Mouse (Mus musculus): ENCODE results near the gene Lrrc41. TPM values are rescaled to one million over a fixed set of nuclear protein-coding genes. Genes with fewer than 3 reads are reported as not detected.
A peak's percentile ranks its signal among the peaks of the same experiment; 100 is the strongest.

Gene Lrrc41
- polyA plus RNA-seq, 1 experiment from 2014 or later = 66.4 TPM

DNA sequence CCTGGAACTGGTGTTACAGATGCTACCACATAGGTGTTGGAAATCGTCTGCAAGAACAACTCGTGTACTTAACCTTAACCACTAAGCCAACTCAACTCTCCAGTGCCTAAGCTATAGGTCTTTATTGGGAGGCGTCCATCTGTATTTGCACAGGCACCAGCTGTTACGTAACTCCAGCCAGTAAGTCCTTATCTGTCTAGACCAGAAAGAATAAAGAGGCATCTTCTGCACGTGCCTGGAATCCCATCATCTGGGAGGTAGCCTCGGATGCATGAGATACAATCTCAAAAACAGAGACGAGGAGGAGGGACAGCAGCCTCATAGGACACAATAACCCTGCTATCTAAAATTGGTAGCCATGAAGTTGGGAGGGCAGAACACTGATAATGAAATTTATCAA is 25.9 kb downstream of the Lrrc41 start:
- H3K36me3 ChIP-seq = peaks cover 54% of the 10 kb centered on the region
- ATAC-seq (ENCODE audit: low FRiP score) = no peak
- no peak overlapping the region for H3K9ac ChIP-seq
- no peak overlapping the region for H3K4me2 ChIP-seq
- H3K27ac ChIP-seq = no peak overlapping the region
- WGBS = 86% methylated on average over 7 of the region's 7 CpGs
- H3K9me3 ChIP-seq = no peaks in the 10 kb centered on the region
- no peaks in the 10 kb centered on the region for H3K4me1 ChIP-seq (replicated peaks)
- H3K4me3 ChIP-seq = no peak overlapping the region
- H3K27me3 ChIP-seq = no peaks in the 10 kb centered on the region

DNA sequence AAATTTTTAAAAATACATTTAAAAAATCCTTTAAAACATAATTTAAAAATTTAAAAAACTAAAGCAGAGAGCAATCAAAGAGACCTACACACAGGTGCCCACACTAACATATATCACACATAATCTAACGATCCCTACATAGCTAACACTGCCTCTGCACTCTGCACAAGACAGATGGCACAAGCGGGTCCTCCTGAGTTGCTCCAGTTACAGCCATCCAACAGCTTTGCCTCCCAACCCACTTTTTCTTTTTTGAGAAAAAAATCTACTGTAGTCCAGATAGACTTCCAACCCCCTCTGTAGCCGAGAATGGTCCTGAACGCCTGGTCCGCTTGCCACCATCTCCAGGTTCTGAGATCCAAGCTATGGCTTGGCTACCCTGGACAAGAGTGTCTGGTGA is 30.2 kb downstream of the Lrrc41 start:
- no peak overlapping the region for H3K9ac ChIP-seq
- peaks cover 14% of the 10 kb centered on the region for H3K36me3 ChIP-seq
- no peaks in the 10 kb centered on the region for H3K9me3 ChIP-seq
- H3K4me1 ChIP-seq (replicated peaks) = no peaks in the 10 kb centered on the region
- no peaks in the 10 kb centered on the region for H3K27me3 ChIP-seq
- H3K4me3 ChIP-seq = no peak overlapping the region
- H3K27ac ChIP-seq = no peak overlapping the region
- WGBS = 94% methylated on average over 5 of the region's 5 CpGs
- ATAC-seq (ENCODE audit: low FRiP score) = no peak
- no peak overlapping the region for H3K4me2 ChIP-seq

DNA sequence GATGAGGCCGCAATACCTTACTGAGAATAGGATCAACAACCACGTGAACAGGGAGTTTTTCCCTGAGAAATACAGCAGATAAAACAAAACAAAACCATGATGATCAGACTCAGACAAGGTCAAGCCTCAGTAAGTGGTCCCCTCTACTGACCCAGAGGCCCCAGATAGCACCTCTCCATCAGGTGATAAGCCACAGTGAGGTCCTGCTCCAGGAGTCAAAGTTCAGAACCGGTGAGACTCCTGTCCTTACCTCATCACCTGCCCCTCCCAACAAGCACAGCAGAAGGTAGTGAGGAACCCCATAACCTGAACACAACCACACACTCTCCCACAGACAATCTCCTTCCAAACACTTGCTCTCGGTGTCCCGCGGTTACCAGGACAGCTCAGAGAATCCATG is 35.6 kb downstream of the Lrrc41 start:
- no peaks in the 10 kb centered on the region for H3K4me1 ChIP-seq (replicated peaks)

DNA sequence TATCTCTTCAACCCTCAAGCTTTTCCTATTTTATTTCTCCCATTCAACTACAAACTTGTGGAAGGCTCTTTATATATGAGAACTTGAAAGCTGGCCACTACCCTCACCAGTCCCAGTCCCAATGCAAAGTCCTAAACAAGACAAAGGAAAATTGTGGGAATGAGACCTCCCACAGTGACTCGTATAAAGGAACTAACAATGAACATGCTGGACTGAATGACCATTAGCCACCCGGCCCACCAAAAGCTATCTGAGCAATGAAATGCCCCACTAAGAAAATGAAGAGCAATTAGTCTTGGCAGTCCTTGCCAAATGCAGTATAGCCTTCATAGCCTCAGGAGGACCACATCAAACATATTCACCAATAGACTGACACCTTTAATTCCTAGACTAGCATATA is 36.4 kb downstream of the Lrrc41 start:
- no peak overlapping the region for H3K9ac ChIP-seq
- H3K9me3 ChIP-seq = no peaks in the 10 kb centered on the region
- no peaks in the 10 kb centered on the region for H3K4me1 ChIP-seq (replicated peaks)
- H3K27me3 ChIP-seq = no peaks in the 10 kb centered on the region
- no peak overlapping the region for H3K4me3 ChIP-seq
- ATAC-seq (ENCODE audit: low FRiP score) = no peak
- 60% methylated on average over 2 of the region's 2 CpGs for WGBS
- H3K36me3 ChIP-seq = peaks cover 8% of the 10 kb centered on the region; the same call in 1 of the 2 replicates
- H3K27ac ChIP-seq = no peak overlapping the region
- no peak overlapping the region for H3K4me2 ChIP-seq

More for the DNA sequence above, 35.6 kb downstream of the Lrrc41 start:
- no peaks in the 10 kb centered on the region for H3K27me3 ChIP-seq
- H3K4me3 ChIP-seq = no peak overlapping the region
- no peaks in the 10 kb centered on the region for H3K9me3 ChIP-seq
- H3K27ac ChIP-seq = no peak overlapping the region
- peaks cover 8% of the 10 kb centered on the region; the same call in 1 of the 2 replicates for H3K36me3 ChIP-seq
- WGBS = 94% methylated on average over 6 of the region's 6 CpGs
- no peak overlapping the region for H3K9ac ChIP-seq
- no peak overlapping the region for H3K4me2 ChIP-seq
- no peak for ATAC-seq (ENCODE audit: low FRiP score)

DNA sequence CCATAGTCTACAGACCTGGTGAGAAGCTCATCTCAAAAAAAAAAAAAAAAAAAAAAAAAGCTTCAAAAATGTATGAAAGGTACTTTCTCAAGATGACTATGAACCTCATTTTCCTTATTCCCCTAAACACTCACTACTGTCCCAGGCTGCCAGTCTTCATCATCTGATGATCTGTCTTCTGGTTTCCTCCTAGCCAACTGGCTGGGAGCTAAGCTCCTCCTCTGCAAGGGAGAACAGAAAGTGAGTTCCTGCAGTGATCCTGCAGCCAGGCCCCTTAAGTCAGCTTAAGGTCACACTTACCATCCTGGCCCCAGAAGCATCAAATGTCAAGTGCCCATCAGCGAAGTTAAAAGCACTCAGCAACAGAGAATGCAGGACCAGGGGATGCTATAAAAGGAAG is 47.7 kb downstream of the Lrrc41 start:
- Histone ChIP-seq H3K27ac (no peak overlapping the region), H3K4me2 (peak overlapping the region; percentile 70), H3K9ac (peak overlapping the region; percentile 74), H3K9me3 (no peaks in the 10 kb centered on the region), H3K4me1 (replicated peaks) (peaks cover 20% of the 10 kb centered on the region), H3K4me3 (peak overlapping the region; percentile 54), H3K36me3 (no peaks in the 10 kb centered on the region), H3K27me3 (no peaks in the 10 kb centered on the region)
- 8% methylated on average over 1 of the region's 1 CpGs for WGBS
- ATAC-seq (ENCODE audit: low FRiP score) = no peak

DNA sequence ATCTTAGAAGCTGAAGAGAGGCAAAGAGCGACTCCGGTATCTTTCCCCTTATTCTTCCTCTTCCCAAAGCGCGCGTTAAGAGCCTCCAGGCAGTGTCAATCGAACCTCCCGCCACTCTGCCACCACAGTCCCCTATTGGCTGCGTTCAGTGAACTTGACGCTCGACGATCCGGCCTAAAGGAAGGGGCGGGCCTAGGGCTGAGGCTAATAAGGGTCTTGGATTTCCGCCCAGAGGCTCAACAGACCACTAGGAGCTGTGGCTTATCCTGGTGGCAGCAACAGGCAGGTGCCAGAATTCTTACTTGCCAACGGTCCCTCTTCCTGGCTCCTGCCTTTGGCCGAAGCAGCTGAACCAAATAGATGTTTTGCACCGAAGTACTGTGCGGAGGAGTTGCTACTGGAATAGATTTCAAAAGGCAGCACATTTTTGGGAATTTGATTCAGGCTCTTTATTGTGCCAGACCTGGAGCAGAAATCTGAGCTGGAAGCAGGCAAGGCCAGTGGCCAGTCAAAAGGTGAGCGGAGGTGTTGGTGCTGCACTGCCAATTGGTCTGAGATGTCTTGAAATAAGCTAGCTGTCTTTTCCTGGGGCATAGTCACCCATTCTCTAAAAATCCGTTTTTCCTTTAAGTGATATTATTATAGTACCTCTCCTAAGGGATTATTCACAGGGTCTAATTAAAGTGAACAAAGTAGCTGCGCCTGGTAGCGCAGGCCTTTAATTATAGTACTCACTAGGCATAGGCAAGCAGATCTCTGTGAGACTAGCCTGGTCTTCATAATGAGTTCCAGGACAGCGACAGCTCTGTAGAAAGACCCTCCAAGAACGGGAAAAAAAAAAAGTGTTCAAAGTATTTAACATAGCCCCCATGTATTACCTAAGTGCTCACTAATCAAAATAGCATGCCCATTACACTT is 48.8 kb downstream of the Lrrc41 start, which contains the start of the genes Rad54l and Pomgnt1:
Gene Rad54l (minus strand): TSS at position 89 of the 918 bp plus-strand sequence.
Gene Pomgnt1 (plus strand): TSS at position 239 of the 918 bp plus-strand sequence.
- peaks cover 20% of the 10 kb centered on the region for H3K4me1 ChIP-seq (replicated peaks)
- 7% methylated on average over 24 of the region's 24 CpGs for WGBS
- H3K9ac ChIP-seq = peak within 1 kb of the TSS; percentile 74
- ATAC-seq (ENCODE audit: low FRiP score) = peak; percentile 98
- H3K4me2 ChIP-seq = peak within 1 kb of the TSS; percentile 70
- no peaks in the 10 kb centered on the region for H3K36me3 ChIP-seq
- H3K4me3 ChIP-seq = peak within 1 kb of the TSS; percentile 54
- H3K27me3 ChIP-seq = no peaks in the 10 kb centered on the region
- no peaks in the 10 kb centered on the region for H3K9me3 ChIP-seq
- H3K27ac ChIP-seq = peak within 1 kb of the TSS; percentile 63

DNA sequence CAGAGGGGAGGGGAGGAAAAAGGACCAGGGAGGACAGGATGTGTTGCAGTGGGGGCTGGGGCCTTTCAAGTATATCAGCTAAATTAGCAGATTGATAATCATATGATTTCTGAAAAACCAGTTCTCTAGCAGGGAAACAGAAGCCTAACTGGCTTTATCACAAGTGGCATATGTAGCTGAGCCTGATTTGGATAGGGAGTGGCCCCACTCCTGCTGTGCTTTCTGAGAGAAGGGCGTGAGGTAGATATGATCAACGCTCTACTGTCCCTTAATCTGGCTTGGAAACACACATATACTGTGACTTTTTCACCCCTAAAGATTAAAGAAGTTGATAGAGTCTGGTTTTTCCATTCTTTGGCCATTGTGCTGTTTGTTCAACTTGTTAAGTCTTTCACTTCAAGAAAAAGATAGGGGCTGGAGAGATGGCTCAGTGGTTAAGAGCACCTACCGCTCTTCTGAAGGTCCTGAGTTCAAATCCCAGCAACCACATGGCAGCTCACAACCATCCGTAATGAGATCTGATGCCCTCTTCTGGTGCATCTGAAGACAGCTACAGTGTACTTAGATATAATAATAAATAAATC is 50.8 kb downstream of the Lrrc41 start:
- Histone ChIP-seq H3K9ac (no peak overlapping the region), H3K4me3 (no peak overlapping the region), H3K36me3 (no peaks in the 10 kb centered on the region), H3K27me3 (no peaks in the 10 kb centered on the region), H3K4me2 (no peak overlapping the region), H3K4me1 (replicated peaks) (peaks cover 20% of the 10 kb centered on the region), H3K9me3 (no peaks in the 10 kb centered on the region), H3K27ac (no peak overlapping the region)
- ATAC-seq (ENCODE audit: low FRiP score) = no peak
- WGBS = 96% methylated on average over 4 of the region's 4 CpGs

DNA sequence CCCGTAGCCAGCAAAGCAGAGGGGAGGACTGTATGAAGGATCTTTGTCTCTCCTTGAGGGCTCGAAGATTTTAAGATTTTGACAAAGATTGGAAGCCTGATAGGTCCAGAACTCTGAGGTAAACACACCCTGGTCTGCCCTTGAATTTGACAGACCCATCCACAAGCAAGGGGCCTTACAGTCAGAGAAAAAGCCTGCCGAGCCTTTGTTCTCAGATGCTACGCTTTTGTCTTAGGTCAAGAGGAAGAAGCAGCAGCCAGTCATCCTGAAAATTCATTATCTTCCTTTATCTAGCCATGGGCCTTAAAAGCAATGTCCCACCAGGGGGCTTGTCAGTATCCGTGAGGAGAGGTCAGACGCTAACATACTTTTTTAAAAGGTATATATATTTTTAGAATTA is 52.9 kb downstream of the Lrrc41 start:
- Histone ChIP-seq H3K4me3 (no peak overlapping the region), H3K36me3 (no peaks in the 10 kb centered on the region), H3K4me1 (replicated peaks) (peaks cover 17% of the 10 kb centered on the region), H3K9ac (peak overlapping the region; percentile 51), H3K27me3 (no peaks in the 10 kb centered on the region), H3K27ac (peak overlapping the region; percentile 35; the same call in 1 of the 2 replicates), H3K4me2 (no peak overlapping the region), H3K9me3 (no peaks in the 10 kb centered on the region)
- WGBS = 56% methylated on average over 6 of the region's 6 CpGs
- no peak for ATAC-seq (ENCODE audit: low FRiP score)

DNA sequence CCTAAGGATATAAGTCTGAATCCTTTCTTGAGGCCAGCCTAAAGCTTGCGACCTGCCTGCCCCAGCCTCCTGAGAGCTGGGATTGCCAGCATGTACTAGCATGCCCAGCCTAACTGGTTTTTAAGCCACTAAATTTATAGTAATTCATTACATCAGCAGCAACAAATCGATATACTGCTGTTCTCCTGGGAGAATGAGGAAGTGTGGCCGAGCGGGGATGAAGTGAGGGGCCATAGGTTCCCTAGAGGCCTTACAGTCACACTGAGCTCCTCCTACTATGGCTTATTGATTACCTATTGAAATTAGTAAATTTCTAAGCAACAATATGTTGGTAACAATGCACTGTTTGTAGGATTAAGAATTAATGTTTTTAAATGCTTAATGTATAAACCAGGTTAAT is 58.1 kb downstream of the Lrrc41 start:
- H3K9ac ChIP-seq = 0 out of 2 replicates have a peak overlapping the region, but pooled peaks have one; percentile 31
- H3K4me1 ChIP-seq (replicated peaks) = no peaks in the 10 kb centered on the region
- H3K36me3 ChIP-seq = no peaks in the 10 kb centered on the region
- no peak overlapping the region for H3K4me3 ChIP-seq
- WGBS = 82% methylated on average over 4 of the region's 4 CpGs
- H3K27ac ChIP-seq = no peak overlapping the region
- no peak for ATAC-seq (ENCODE audit: low FRiP score)
- no peaks in the 10 kb centered on the region for H3K9me3 ChIP-seq
- no peak overlapping the region for H3K4me2 ChIP-seq
- no peaks in the 10 kb centered on the region for H3K27me3 ChIP-seq

DNA sequence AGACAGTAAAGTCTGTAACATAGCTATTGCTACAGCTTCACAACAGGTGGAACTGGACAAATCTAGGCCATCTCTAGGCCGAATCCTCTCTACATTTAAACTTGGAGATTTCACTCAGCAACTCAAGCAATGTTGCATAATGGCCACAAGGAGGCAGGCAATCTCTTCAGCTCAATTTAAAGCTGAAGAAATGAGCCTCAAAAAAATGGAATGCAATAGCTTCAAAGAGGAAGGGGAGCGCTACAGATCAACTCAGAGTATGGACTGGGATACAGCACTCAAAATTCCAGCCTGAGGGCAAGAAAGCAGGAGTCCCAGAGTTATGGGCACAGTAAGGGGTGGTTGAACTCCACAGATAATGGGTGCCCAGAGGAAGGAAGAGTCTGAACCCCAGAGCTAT is 59.9 kb downstream of the Lrrc41 start:
- Histone ChIP-seq H3K4me2 (no peak overlapping the region), H3K9me3 (no peaks in the 10 kb centered on the region), H3K27me3 (no peaks in the 10 kb centered on the region), H3K9ac (no peak overlapping the region), H3K36me3 (no peaks in the 10 kb centered on the region), H3K4me1 (replicated peaks) (no peaks in the 10 kb centered on the region), H3K27ac (no peak overlapping the region), H3K4me3 (no peak overlapping the region)
- ATAC-seq (ENCODE audit: low FRiP score) = no peak
- 40% methylated on average over 2 of the region's 2 CpGs for WGBS

DNA sequence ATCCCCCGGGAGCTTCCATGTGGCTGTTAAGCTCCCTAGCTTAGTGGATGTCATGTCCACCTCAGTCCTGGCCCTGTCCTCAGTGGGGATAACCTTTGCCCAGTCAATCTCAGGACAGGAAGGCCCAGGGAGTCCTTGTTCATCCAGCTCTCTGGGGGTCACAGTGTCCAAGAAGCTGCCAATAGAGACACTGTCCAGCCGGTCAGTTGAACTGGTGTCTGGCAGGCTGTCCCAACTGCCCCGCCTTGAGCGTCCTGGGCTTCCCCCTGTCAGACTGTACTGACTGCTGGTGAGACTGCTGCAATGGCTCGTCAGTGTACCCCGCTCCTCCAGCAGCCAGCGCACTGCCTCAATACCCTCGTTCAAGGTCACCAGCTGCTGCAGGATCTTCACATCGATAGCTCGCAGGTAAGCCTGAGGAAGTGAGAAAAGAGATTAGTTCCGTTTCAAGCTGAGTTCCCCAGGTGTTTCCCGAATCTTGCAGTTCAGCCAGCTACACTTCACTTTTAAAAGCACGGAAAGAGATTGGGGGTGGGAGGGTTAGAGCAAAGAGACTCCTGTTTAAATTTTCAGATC is 62.4 kb downstream of the Lrrc41 start:
- Histone ChIP-seq H3K4me2 (no peak overlapping the region), H3K36me3 (no peaks in the 10 kb centered on the region), H3K27me3 (peaks cover 11% of the 10 kb centered on the region; the same call in 1 of the 2 replicates), H3K4me1 (replicated peaks) (no peaks in the 10 kb centered on the region), H3K4me3 (no peak overlapping the region), H3K27ac (no peak overlapping the region), H3K9ac (no peak overlapping the region), H3K9me3 (no peaks in the 10 kb centered on the region)
- WGBS = 59% methylated on average over 13 of the region's 13 CpGs
- no peak for ATAC-seq (ENCODE audit: low FRiP score)

DNA sequence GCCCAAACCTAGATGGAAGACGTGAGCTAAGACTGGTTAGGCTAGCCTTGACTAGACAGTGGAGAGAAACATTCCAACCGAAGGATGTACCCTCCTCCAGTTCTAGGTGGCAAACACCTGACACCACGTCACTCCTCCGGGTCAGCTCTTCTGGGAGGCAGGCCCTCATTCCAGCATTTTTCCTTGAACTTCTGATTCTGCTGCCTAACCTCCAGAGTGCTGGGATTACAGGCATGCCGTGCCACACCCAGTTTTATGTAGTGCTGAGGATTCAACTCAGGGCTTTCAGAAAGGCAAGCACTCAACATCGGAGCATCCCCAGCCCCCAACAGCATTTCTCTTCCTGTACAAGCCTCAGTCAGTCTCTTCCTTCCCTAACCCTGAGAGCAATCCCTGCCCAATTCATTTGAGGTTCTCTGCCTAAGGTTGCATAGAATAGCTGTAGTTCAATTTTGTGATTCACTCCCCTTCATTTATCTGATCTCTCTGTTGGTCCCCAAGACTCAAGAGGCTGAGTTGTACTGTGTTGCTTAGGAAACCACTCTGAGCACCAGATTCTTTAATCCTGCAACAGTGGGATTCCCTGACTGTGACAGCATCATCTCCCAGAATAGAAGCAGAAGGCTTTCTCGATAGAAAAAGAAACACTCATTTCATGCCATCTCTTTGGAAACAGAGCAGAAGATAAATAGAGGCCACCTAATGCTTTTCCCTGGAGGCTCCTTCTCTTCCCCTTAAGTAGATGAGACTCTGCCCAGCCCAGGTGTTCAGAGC is 65.9 kb downstream of the Lrrc41 start:
- H3K9ac ChIP-seq = no peak overlapping the region
- no peaks in the 10 kb centered on the region for H3K36me3 ChIP-seq
- no peak overlapping the region for H3K27ac ChIP-seq
- no peak for ATAC-seq (ENCODE audit: low FRiP score)
- 81% methylated on average over 7 of the region's 7 CpGs for WGBS
- peaks cover 22% of the 10 kb centered on the region for H3K4me1 ChIP-seq (replicated peaks)
- H3K27me3 ChIP-seq = peaks cover 26% of the 10 kb centered on the region
- H3K4me2 ChIP-seq = no peak overlapping the region
- no peaks in the 10 kb centered on the region for H3K9me3 ChIP-seq
- no peak overlapping the region for H3K4me3 ChIP-seq

Measured in hindbrain, embryonic 13.5 days (tissue).